Mouse (Mus musculus): ENCODE data around the gene Nubpl. TPM values are rescaled to one million over a fixed set of nuclear protein-coding genes. Genes with fewer than 3 reads are reported as not detected.

Nubpl gene
- polyA plus RNA-seq, 1 experiment from 2014 or later: 10.9 TPM

DNA sequence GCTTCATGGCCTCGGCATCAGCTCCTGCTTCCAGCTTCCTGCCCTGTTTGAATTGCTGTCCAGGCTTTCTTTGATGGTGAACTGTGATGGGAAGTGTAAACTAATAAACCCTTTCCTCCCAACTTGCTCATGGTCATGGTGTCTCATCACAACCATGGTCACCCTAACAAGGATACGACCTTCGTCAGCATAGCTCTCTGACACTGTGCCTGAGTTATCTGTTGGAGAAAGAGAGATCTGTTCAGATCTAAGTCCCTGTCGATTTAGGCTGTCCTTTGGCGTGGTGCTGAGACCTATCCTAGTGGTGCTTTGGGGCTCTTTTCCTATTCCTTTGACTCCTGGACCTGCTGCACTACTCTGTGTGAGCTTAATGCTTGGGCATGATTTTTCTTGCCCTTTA lies 156.6 kb downstream of the Nubpl start:
- Histone ChIP-seq H3K9me3 (replicated peaks) (no peaks in the 10 kb centered on the region), H3K36me3 (no peaks in the 10 kb centered on the region), H3K4me1 (no peaks in the 10 kb centered on the region), H3K27me3 (no peaks in the 10 kb centered on the region), H3K9ac (no peak overlapping the region), H3K27ac (no peak overlapping the region), H3K4me3 (no peak overlapping the region), H3K4me2 (replicated peaks) (no peak overlapping the region)
- no peak for ATAC-seq (ENCODE audit: low FRiP score)
- 90% methylated on average over 5 of the region's 5 CpGs for WGBS

DNA sequence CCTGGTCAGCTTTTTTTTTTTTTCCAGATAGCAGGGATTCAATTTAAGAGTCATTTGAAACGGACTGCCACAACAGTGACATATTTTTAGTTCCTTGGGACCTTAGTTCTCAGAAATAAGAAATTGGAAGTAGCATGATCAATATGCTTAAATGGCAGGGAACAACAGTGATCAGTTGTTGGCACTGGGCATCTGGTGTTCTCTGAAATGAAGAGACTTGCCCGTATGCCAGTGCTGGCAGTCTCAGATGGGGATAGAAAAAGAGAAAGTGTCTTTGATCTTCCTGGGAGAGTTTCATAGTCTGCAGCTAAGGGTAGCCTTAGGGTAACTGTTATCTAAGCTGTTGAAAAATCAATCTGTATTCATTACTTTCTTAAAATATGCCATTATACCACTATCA lies 170.6 kb downstream of the Nubpl start:
- no peaks in the 10 kb centered on the region for H3K4me1 ChIP-seq
- WGBS: 82% methylated on average over 2 of the region's 2 CpGs
- no peaks in the 10 kb centered on the region for H3K9me3 ChIP-seq (replicated peaks)
- no peak overlapping the region for H3K4me3 ChIP-seq
- no peaks in the 10 kb centered on the region for H3K27me3 ChIP-seq
- ATAC-seq (ENCODE audit: low FRiP score): no peak
- H3K27ac ChIP-seq: no peak overlapping the region
- no peak overlapping the region for H3K9ac ChIP-seq
- H3K4me2 ChIP-seq (replicated peaks): no peak overlapping the region
- no peaks in the 10 kb centered on the region for H3K36me3 ChIP-seq

DNA sequence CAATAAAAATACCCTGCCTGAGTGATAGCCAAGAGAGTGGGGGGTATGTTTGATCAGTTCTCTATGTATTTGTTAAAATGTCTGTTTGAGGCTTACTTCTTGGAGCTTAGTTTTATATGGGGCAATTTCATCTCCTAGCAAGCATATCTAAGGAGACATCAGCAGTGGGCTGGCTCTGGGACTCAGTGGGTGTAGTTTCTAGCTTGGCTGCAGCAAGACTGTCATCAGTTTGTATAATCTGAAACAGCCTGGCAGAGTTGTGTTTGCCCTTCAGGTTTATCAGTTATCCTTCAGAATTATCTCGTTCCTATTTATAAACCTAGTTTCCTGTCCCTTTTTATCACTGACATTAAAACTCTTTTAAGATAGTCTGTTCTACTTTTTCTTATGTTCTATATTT lies 175.3 kb downstream of the Nubpl start:
- H3K27ac ChIP-seq: no peak overlapping the region
- no peak overlapping the region for H3K9ac ChIP-seq
- no peaks in the 10 kb centered on the region for H3K4me1 ChIP-seq
- H3K36me3 ChIP-seq: no peaks in the 10 kb centered on the region
- WGBS: 90% methylated on average over 1 of the region's 1 CpGs
- no peaks in the 10 kb centered on the region for H3K27me3 ChIP-seq
- H3K9me3 ChIP-seq (replicated peaks): no peaks in the 10 kb centered on the region
- no peak for ATAC-seq (ENCODE audit: low FRiP score)
- H3K4me3 ChIP-seq: no peak overlapping the region
- no peak overlapping the region for H3K4me2 ChIP-seq (replicated peaks)

DNA sequence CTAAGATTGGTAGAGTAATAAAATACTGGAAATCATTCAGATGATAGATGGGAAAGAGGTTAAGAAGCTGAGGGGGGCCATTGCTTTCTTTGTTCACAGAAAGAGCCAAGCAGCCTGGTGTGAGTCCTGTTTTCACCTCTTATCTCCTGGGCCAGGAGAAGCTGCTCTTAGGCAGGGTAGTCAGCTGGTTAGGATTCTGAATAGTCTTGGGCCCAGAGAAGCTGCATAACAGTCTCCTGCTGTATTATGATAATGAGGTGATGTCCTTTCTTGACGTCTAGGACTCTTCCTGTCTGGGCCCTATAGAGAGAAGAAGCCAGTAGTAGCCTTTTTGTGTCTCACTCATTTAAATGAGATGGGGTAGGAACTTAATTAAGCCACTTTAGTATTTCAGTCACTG lies 178.8 kb downstream of the Nubpl start:
- Histone ChIP-seq H3K9ac (no peak overlapping the region), H3K4me1 (no peaks in the 10 kb centered on the region), H3K36me3 (no peaks in the 10 kb centered on the region), H3K4me2 (replicated peaks) (no peak overlapping the region), H3K27ac (no peak overlapping the region), H3K4me3 (no peak overlapping the region), H3K9me3 (replicated peaks) (no peaks in the 10 kb centered on the region), H3K27me3 (no peaks in the 10 kb centered on the region)
- no peak for ATAC-seq (ENCODE audit: low FRiP score)
- WGBS: 23% methylated on average over 1 of the region's 1 CpGs

DNA sequence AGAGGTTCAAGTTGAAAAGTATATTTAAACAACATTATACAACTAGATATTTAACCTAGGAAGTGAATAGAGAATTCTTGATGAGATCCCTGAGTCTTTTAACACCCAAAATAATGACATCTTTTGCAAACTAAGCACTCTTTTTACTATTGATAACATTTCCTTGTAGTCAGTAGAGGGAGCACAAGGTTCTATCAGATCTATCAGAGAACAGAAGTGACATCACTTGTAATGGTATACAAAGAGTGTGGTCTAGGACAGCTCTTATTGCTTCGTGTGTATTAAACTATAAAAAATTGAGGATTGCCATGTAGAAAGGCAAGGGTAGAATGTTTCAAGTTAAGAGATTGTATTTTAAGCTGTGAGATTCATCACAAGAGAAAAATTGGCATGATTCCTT lies 183.7 kb downstream of the Nubpl start:
- 78% methylated on average over 1 of the region's 1 CpGs for WGBS
- Histone ChIP-seq H3K27me3 (no peaks in the 10 kb centered on the region), H3K9me3 (replicated peaks) (no peaks in the 10 kb centered on the region), H3K27ac (no peak overlapping the region), H3K4me1 (no peaks in the 10 kb centered on the region), H3K9ac (no peak overlapping the region), H3K4me2 (replicated peaks) (no peak overlapping the region), H3K36me3 (no peaks in the 10 kb centered on the region), H3K4me3 (no peak overlapping the region)
- no peak for ATAC-seq (ENCODE audit: low FRiP score)

DNA sequence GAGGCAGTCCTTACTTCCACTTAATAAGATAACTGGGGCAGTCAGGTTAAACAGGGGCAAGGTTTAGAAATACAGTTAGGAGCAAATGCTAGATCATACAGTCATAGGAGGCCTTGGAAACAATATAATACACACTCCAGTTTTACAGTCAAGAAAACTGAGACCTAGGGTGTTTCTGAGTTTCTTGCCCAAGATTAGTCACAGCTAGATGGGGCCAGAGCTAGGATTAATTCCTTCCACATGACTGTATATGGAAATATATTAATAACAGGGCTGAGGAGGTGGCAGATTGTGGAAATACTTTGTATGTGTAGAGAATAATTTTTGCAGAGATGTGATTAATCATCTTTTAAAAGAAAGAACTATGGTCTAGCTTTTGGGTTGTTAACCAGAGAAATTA lies 186.9 kb downstream of the Nubpl start:
- no peak overlapping the region for H3K9ac ChIP-seq
- no peak overlapping the region for H3K4me2 ChIP-seq (replicated peaks)
- H3K36me3 ChIP-seq: no peaks in the 10 kb centered on the region
- no peak overlapping the region for H3K4me3 ChIP-seq
- H3K27ac ChIP-seq: no peak overlapping the region
- H3K9me3 ChIP-seq (replicated peaks): no peaks in the 10 kb centered on the region
- no peaks in the 10 kb centered on the region for H3K27me3 ChIP-seq
- no peak for ATAC-seq (ENCODE audit: low FRiP score)
- peaks cover 6% of the 10 kb centered on the region for H3K4me1 ChIP-seq

DNA sequence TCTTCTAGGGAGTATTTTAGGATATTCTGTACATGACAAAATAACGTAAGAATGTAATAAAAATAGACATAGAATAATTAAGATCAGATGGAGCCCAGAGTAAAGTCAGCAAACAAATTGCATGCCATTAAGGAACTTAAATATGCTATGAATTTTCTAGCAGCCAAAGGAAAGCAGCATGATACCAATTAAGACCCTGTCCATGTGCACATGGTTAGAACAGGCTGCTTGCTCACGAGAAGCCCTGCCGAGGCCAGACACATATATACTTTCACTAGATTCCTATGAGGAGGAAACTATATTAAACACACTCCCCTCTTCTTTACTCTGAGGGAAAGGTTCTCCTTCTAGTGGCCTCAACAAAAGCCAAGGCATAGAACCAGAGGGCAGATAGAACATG lies 189.3 kb downstream of the Nubpl start:
- Histone ChIP-seq H3K9me3 (replicated peaks) (no peaks in the 10 kb centered on the region), H3K4me2 (replicated peaks) (no peak overlapping the region), H3K27ac (no peak overlapping the region), H3K4me1 (peaks cover 9% of the 10 kb centered on the region), H3K27me3 (no peaks in the 10 kb centered on the region), H3K4me3 (no peak overlapping the region), H3K9ac (no peak overlapping the region), H3K36me3 (no peaks in the 10 kb centered on the region)
- 71% methylated on average over 3 of the region's 3 CpGs for WGBS
- no peak for ATAC-seq (ENCODE audit: low FRiP score)

DNA sequence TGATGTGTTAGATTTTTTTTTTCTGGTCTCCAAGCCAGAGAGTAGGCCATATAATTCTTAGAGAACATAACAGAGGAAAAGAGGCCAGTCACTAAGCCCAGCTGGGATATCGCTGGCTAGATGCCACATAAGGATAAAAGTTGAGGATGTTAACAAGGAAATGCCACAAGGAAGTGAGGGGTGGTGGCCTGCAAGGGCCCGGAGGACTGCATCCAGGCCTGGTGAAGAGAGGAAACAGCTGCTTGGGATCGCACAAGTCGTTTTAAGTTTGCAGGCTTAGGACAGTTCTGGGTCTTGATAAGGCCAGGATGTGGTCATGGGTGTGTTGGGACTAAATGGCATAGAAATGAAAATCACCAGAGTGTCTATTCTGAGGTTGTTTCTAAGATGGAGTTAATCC lies 191.0 kb downstream of the Nubpl start:
- H3K4me2 ChIP-seq (replicated peaks): no peak overlapping the region
- ATAC-seq (ENCODE audit: low FRiP score): no peak
- WGBS: 83% methylated on average over 4 of the region's 4 CpGs

DNA sequence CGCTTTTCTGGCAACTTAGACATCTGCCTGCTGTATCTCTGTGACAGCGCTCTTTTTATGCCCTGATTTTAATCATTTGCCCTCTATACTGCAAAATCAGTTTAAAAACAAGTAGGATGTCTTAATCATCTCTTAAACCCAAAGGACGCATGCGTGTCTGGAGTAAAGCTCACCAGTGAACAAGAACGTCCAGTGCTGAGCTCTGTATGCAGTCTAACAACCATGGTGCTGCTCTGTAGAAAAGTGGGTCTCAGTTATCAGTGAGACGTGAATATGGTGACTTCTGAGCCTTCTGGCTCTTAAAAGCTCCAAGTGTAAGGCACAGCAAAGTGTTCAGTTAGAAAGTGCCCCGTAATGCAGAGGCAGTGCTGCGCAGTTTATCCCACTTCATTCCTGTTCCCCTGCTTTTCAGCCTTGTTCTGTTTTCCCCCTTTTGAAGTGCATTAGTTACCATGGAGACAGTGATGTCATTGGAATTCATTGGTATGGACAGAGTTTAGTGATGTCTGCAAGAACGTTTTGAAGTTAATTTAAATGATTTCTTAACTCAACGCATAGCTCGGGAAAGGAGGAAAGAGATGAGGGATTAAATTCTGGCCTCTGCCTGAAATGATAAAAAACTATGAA lies 191.5 kb downstream of the Nubpl start:
- WGBS: 54% methylated on average over 11 of the region's 11 CpGs
- Histone ChIP-seq H3K9ac (no peak overlapping the region), H3K27ac (no peak overlapping the region), H3K36me3 (no peaks in the 10 kb centered on the region), H3K9me3 (replicated peaks) (no peaks in the 10 kb centered on the region), H3K27me3 (no peaks in the 10 kb centered on the region), H3K4me2 (replicated peaks) (no peak overlapping the region), H3K4me3 (no peak overlapping the region), H3K4me1 (peaks cover 10% of the 10 kb centered on the region)
- ATAC-seq (ENCODE audit: low FRiP score): peak; percentile 72; the same call in 1 of the 2 replicates

More for the DNA sequence above, 191.0 kb downstream of the Nubpl start:
- no peaks in the 10 kb centered on the region for H3K27me3 ChIP-seq
- peaks cover 9% of the 10 kb centered on the region for H3K4me1 ChIP-seq
- H3K9ac ChIP-seq: no peak overlapping the region
- H3K36me3 ChIP-seq: no peaks in the 10 kb centered on the region
- H3K9me3 ChIP-seq (replicated peaks): no peaks in the 10 kb centered on the region
- no peak overlapping the region for H3K4me3 ChIP-seq
- no peak overlapping the region for H3K27ac ChIP-seq

DNA sequence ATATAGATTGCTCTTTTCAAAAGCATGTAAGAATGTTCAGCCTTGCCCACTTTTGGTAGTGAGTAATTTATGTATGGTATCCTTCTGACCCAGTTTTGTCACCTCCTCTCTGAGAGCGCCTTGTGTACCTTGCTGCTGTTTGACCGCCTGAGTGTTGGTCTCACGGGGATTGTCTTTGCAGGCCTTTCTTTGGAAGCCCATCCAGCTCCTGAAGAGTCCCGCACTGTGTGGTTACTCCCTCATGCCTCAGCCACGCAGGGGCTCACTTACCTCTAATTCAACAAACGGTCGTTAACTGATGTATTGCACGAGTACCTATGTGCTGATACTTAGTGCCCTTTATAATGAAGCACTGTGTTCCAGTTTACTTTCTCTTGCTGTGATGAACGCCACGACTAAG lies 192.1 kb downstream of the Nubpl start:
- no peak overlapping the region for H3K27ac ChIP-seq
- no peaks in the 10 kb centered on the region for H3K36me3 ChIP-seq
- H3K9ac ChIP-seq: no peak overlapping the region
- peaks cover 12% of the 10 kb centered on the region for H3K4me1 ChIP-seq
- H3K27me3 ChIP-seq: no peaks in the 10 kb centered on the region
- no peak overlapping the region for H3K4me2 ChIP-seq (replicated peaks)
- H3K4me3 ChIP-seq: no peak overlapping the region
- ATAC-seq (ENCODE audit: low FRiP score): 0 out of 2 replicates have a peak, but pooled peaks have one; percentile 35
- 67% methylated on average over 10 of the region's 10 CpGs for WGBS
- H3K9me3 ChIP-seq (replicated peaks): no peaks in the 10 kb centered on the region

DNA sequence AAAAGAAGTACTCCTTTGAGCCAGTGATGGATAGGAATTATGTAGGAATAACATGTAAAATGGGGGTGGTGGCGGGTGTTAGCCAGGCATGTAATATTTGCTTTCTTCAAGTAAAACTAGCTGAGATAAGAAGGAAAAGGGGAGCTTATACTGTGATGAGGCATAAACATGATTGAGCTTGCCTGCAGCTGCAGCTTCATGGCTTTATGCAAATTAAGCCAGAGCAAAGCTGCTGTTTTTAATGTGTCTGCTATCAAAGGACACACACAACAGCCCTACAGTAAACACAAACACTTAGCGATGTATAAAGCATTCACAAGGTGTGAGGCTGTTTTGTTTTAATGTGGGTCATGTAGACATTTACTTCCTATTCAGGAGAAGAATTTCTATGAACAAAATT lies 196.4 kb downstream of the Nubpl start:
- no peak for ATAC-seq (ENCODE audit: low FRiP score)
- no peaks in the 10 kb centered on the region for H3K27me3 ChIP-seq
- peaks cover 8% of the 10 kb centered on the region for H3K4me1 ChIP-seq
- no peak overlapping the region for H3K4me2 ChIP-seq (replicated peaks)
- no peak overlapping the region for H3K9ac ChIP-seq
- WGBS: 84% methylated on average over 2 of the region's 2 CpGs
- H3K9me3 ChIP-seq (replicated peaks): no peaks in the 10 kb centered on the region
- H3K36me3 ChIP-seq: no peaks in the 10 kb centered on the region
- no peak overlapping the region for H3K27ac ChIP-seq
- H3K4me3 ChIP-seq: no peak overlapping the region

DNA sequence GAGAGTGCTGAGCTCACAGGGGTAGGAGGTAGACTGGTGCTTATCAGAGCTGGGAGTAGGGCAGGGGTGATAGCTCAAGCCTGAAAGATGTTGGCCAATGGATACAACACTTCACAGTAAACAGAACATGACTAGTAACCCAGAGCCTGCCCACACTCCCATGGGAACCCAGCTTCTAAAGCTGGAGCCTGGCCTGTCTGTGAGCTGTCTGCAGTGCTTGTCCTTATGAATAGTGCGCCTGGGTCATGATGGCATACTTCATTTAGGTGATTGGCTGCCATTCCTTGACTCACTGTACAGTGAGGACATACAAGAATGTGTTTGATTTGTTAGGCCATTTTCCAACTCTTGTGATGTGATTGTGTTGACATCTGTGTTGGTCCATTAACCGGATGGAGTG lies 200.5 kb downstream of the Nubpl start:
- no peak overlapping the region for H3K9ac ChIP-seq

DNA sequence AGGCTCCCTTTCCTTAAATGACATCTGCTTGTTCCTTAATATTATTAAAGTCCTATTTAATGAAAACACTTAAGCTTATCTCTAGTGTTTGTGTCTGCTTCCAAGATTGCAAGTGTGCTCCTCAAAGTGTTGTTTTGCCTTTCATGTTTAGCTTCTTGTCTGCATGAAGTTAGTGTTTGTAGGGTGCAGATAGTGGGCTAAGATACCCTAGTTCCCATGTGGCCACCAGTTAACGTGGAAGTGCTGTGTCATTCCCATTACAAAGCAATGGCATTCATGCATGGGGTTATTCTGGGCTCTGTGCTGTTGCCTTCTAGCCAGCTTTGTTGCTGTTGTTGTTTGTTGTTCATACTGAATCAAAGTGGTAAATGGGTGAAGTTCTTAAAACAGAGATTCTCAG lies 201.1 kb downstream of the Nubpl start:
- H3K4me1 ChIP-seq: peaks cover 3% of the 10 kb centered on the region; the same call in 1 of the 2 replicates
- H3K36me3 ChIP-seq: no peaks in the 10 kb centered on the region
- no peaks in the 10 kb centered on the region for H3K27me3 ChIP-seq
- no peaks in the 10 kb centered on the region for H3K9me3 ChIP-seq (replicated peaks)
- ATAC-seq (ENCODE audit: low FRiP score): no peak
- no peak overlapping the region for H3K27ac ChIP-seq
- H3K4me3 ChIP-seq: no peak overlapping the region
- H3K9ac ChIP-seq: no peak overlapping the region
- no peak overlapping the region for H3K4me2 ChIP-seq (replicated peaks)
- 65% methylated on average over 1 of the region's 1 CpGs for WGBS

More for the DNA sequence above, 200.5 kb downstream of the Nubpl start:
- 88% methylated on average over 2 of the region's 2 CpGs for WGBS
- ATAC-seq (ENCODE audit: low FRiP score): no peak
- H3K4me1 ChIP-seq: peaks cover 3% of the 10 kb centered on the region; the same call in 1 of the 2 replicates
- H3K4me3 ChIP-seq: no peak overlapping the region
- H3K9me3 ChIP-seq (replicated peaks): no peaks in the 10 kb centered on the region
- no peak overlapping the region for H3K27ac ChIP-seq
- no peak overlapping the region for H3K4me2 ChIP-seq (replicated peaks)
- no peaks in the 10 kb centered on the region for H3K27me3 ChIP-seq
- no peaks in the 10 kb centered on the region for H3K36me3 ChIP-seq

Measured in hindbrain, embryonic 12.5 days (tissue).